Mouse (Mus musculus): Measurements from ENCODE around the gene Ints14.
"Not testable (repeated sequence)": the region's sequence is repeated elsewhere in the genome, so short reads cannot be mapped to it uniquely, and the experiment has no call there.

The Ints14 gene

GRCm38 (mm10) chr9:64952055-64952454 is 8.7 kb upstream of the Ints14 start:
- DNase-seq (ENCODE audit: low read depth in 1 of 2, low spot score in 2 of 2): no peak

GRCm38 (mm10) chr9:64953190-64953589 is 7.5 kb upstream of the Ints14 start:
- no peak for DNase-seq (ENCODE audit: low read depth in 1 of 2, low spot score in 2 of 2)

- DNase-seq (ENCODE audit: low read depth in 1 of 2, low spot score in 2 of 2): no peak
Measured at GRCm38 (mm10) chr9:64956337-64956736, 4.4 kb upstream of the Ints14 start.

GRCm38 (mm10) chr9:64957276-64957675 is 3.4 kb upstream of the Ints14 start:
- no peak for DNase-seq (ENCODE audit: low read depth in 1 of 2, low spot score in 2 of 2)

- no peak for DNase-seq (ENCODE audit: low read depth in 1 of 2, low spot score in 2 of 2)
Measured at GRCm38 (mm10) chr9:64960978-64961320, 244 bp downstream of the Ints14 start.

- no peak for DNase-seq (ENCODE audit: low read depth in 1 of 2, low spot score in 2 of 2)
Measured at GRCm38 (mm10) chr9:64980548-64980947, 19.8 kb downstream of the Ints14 start.

- no peak for DNase-seq (ENCODE audit: low read depth in 1 of 2, low spot score in 2 of 2)
Measured at GRCm38 (mm10) chr9:64981904-64982303, 21.2 kb downstream of the Ints14 start.

GRCm38 (mm10) chr9:64985037-64985794 is 24.5 kb downstream of the Ints14 start:
- DNase-seq (ENCODE audit: low read depth in 1 of 2, low spot score in 2 of 2): no peak

GRCm38 (mm10) chr9:64985807-64986206 is 25.1 kb downstream of the Ints14 start:
- DNase-seq (ENCODE audit: low read depth in 1 of 2, low spot score in 2 of 2): no peak

- DNase-seq (ENCODE audit: low read depth in 1 of 2, low spot score in 2 of 2): no peak
Measured at GRCm38 (mm10) chr9:64987651-64988050, 26.9 kb downstream of the Ints14 start.

- DNase-seq (ENCODE audit: low read depth in 1 of 2, low spot score in 2 of 2): no peak
Measured at GRCm38 (mm10) chr9:64988443-64988842, 27.7 kb downstream of the Ints14 start.

- DNase-seq (ENCODE audit: low read depth in 1 of 2, low spot score in 2 of 2): no peak
Measured at GRCm38 (mm10) chr9:64990291-64990690, 29.6 kb downstream of the Ints14 start.

GRCm38 (mm10) chr9:64995464-64995863 is 34.8 kb downstream of the Ints14 start:
- not testable (repeated sequence) for DNase-seq (ENCODE audit: low read depth in 1 of 2, low spot score in 2 of 2)

GRCm38 (mm10) chr9:65001481-65001880 is 40.8 kb downstream of the Ints14 start:
- DNase-seq (ENCODE audit: low read depth in 1 of 2, low spot score in 2 of 2): no peak

- DNase-seq (ENCODE audit: low read depth in 1 of 2, low spot score in 2 of 2): no peak
Measured at GRCm38 (mm10) chr9:65005737-65006136, 45.0 kb downstream of the Ints14 start.

GRCm38 (mm10) chr9:65010632-65011031 is 49.9 kb downstream of the Ints14 start:
- no peak for DNase-seq (ENCODE audit: low read depth in 1 of 2, low spot score in 2 of 2)

- DNase-seq (ENCODE audit: low read depth in 1 of 2, low spot score in 2 of 2): no peak
Measured at GRCm38 (mm10) chr9:65011304-65011703, 50.6 kb downstream of the Ints14 start.

GRCm38 (mm10) chr9:65015461-65016222 is 54.9 kb downstream of the Ints14 start:
- DNase-seq (ENCODE audit: low read depth in 1 of 2, low spot score in 2 of 2): no peak

GRCm38 (mm10) chr9:65016241-65016977 is 55.7 kb downstream of the Ints14 start:
- DNase-seq (ENCODE audit: low read depth in 1 of 2, low spot score in 2 of 2): no peak

- DNase-seq (ENCODE audit: low read depth in 1 of 2, low spot score in 2 of 2): no peak
Measured at GRCm38 (mm10) chr9:65016978-65017827, 56.5 kb downstream of the Ints14 start.

- no peak for DNase-seq (ENCODE audit: low read depth in 1 of 2, low spot score in 2 of 2)
Measured at GRCm38 (mm10) chr9:65017896-65018295, 57.2 kb downstream of the Ints14 start.

Measured in monocyte, adult 2 months (primary cell).